Mouse (Mus musculus): Measurements from ENCODE around the gene Tcea3. TPM values are rescaled to one million over a fixed set of nuclear protein-coding genes. Genes with fewer than 3 reads are reported as not detected.

Tcea3 gene
- polyA plus RNA-seq, 1 experiment: 1.8 TPM

DNA sequence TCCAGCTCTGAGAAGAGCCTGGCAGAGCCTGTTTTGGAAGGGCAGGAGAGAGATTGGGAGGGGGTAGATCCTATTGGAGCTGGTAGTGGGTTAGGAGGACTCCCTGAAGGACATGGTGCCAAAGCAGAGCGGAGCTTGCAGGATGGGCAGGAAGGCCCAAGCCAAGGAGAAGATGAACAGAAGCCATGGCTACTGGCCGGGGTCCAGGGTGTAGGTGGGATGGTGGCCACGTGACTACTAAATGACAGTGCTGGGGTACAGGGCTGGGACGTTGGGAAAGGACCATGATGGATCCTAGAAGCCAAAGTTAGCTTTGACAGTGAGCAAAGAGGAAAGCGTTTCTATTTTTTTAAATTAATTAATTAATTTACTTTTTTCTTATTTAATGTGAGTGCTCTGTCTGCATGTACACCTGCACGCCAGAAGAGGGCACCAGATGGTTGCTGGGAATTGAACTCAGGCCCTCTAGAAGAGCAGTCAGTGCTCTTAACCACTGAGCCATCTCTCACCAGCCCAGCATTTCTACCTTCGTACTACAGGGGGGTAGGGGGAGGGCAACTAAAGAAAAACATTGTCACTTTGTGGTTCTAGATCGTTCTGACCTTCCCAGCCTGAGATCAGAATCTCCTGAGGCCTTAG is 5.3 kb upstream of the Tcea3 start:
- no peak for DNase-seq
- Histone ChIP-seq H3K4me3 (ENCODE audit: control insufficient read depth, insufficient read depth, low read length) (no peak overlapping the region), H3K36me3 (ENCODE audit: control insufficient read depth, insufficient read depth, low read length) (no peaks in the 10 kb centered on the region), H3K4me1 (replicated peaks; ENCODE audit: control insufficient read depth, insufficient read depth, low read length) (no peaks in the 10 kb centered on the region), H3K27me3 (ENCODE audit: control insufficient read depth, insufficient read depth, low read length) (peaks cover 17% of the 10 kb centered on the region), H3K27ac (ENCODE audit: control insufficient read depth, insufficient read depth, low read length) (no peak overlapping the region)
- WGBS: 46% methylated on average over 8 of the region's 8 CpGs
- TF ChIP-seq CTCF (IDR thresholded peaks at IDR 0.05; ENCODE audit: borderline replicate concordance, control insufficient read depth, extremely low read depth, insufficient read depth, low read length, poor library complexity) (no peak), POLR2A (IDR thresholded peaks at IDR 0.05; ENCODE audit: control insufficient read depth, extremely low read depth, insufficient read depth, low read length, poor library complexity) (no peak)

DNA sequence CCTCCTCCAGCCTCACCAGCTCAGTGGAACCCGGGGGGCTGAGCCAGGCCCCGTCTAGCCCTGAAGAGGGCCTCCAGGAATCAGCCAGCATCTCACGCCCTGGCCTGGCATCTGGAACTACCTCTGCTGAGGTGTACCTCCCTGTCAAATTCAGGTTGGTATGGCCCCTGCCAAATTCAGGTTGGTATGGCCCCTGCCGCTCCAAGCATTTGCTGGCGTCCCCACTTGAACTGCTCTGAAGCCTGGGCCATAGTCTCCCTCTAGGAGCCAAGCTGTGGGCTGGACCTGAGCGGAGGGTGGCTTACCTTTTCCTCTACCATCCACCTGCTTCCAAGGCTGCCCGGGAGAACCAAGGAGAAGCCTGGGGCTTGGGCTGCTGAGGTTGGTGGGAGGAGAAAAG is 4.8 kb upstream of the Tcea3 start:
- TF ChIP-seq POLR2A (IDR thresholded peaks at IDR 0.05; ENCODE audit: control insufficient read depth, extremely low read depth, insufficient read depth, low read length, poor library complexity): no peak
- TF ChIP-seq CTCF (IDR thresholded peaks at IDR 0.05; ENCODE audit: borderline replicate concordance, control insufficient read depth, extremely low read depth, insufficient read depth, low read length, poor library complexity): no peak
- H3K4me3 ChIP-seq (ENCODE audit: control insufficient read depth, insufficient read depth, low read length): no peak overlapping the region
- no peak overlapping the region for H3K27ac ChIP-seq (ENCODE audit: control insufficient read depth, insufficient read depth, low read length)
- peaks cover 5% of the 10 kb centered on the region; the same call in 1 of the 2 replicates for H3K4me1 ChIP-seq (replicated peaks; ENCODE audit: control insufficient read depth, insufficient read depth, low read length)
- whole genome bisulfite sequencing: 87% methylated on average over 7 of the region's 7 CpGs
- no peaks in the 10 kb centered on the region for H3K36me3 ChIP-seq (ENCODE audit: control insufficient read depth, insufficient read depth, low read length)
- peaks cover 19% of the 10 kb centered on the region for H3K27me3 ChIP-seq (ENCODE audit: control insufficient read depth, insufficient read depth, low read length)
- no peak for DNase-seq

GRCm38 (mm10) chr4:136244208-136244607 is 3.3 kb upstream of the Tcea3 start:
- no peak for TF ChIP-seq POLR2A (IDR thresholded peaks at IDR 0.05; ENCODE audit: control insufficient read depth, extremely low read depth, insufficient read depth, low read length, poor library complexity)
- no peak for TF ChIP-seq CTCF (IDR thresholded peaks at IDR 0.05; ENCODE audit: borderline replicate concordance, control insufficient read depth, extremely low read depth, insufficient read depth, low read length, poor library complexity)
- H3K4me1 ChIP-seq (replicated peaks; ENCODE audit: control insufficient read depth, insufficient read depth, low read length): peaks cover 19% of the 10 kb centered on the region

GRCm38 (mm10) chr4:136245681-136246080 is 1.8 kb upstream of the Tcea3 start:
- WGBS: 60% methylated on average over 5 of the region's 5 CpGs
- H3K27me3 ChIP-seq (ENCODE audit: control insufficient read depth, insufficient read depth, low read length): peaks cover 41% of the 10 kb centered on the region
- no peak overlapping the region for H3K4me3 ChIP-seq (ENCODE audit: control insufficient read depth, insufficient read depth, low read length)
- no peak overlapping the region for H3K27ac ChIP-seq (ENCODE audit: control insufficient read depth, insufficient read depth, low read length)
- H3K36me3 ChIP-seq (ENCODE audit: control insufficient read depth, insufficient read depth, low read length): no peaks in the 10 kb centered on the region
- no peak for TF ChIP-seq CTCF (IDR thresholded peaks at IDR 0.05; ENCODE audit: borderline replicate concordance, control insufficient read depth, extremely low read depth, insufficient read depth, low read length, poor library complexity)
- no peak for TF ChIP-seq POLR2A (IDR thresholded peaks at IDR 0.05; ENCODE audit: control insufficient read depth, extremely low read depth, insufficient read depth, low read length, poor library complexity)
- DNase-seq: no peak
- H3K4me1 ChIP-seq (replicated peaks; ENCODE audit: control insufficient read depth, insufficient read depth, low read length): peaks cover 20% of the 10 kb centered on the region

More at GRCm38 (mm10) chr4:136244208-136244607, 3.3 kb upstream of the Tcea3 start:
- Histone ChIP-seq H3K36me3 (ENCODE audit: control insufficient read depth, insufficient read depth, low read length) (no peaks in the 10 kb centered on the region), H3K27ac (ENCODE audit: control insufficient read depth, insufficient read depth, low read length) (no peak overlapping the region), H3K4me3 (ENCODE audit: control insufficient read depth, insufficient read depth, low read length) (no peak overlapping the region), H3K27me3 (ENCODE audit: control insufficient read depth, insufficient read depth, low read length) (peaks cover 31% of the 10 kb centered on the region)
- WGBS: 85% methylated on average over 7 of the region's 7 CpGs
- DNase-seq: no peak

GRCm38 (mm10) chr4:136246568-136246969 is 960 bp upstream of the Tcea3 start:
- Histone ChIP-seq H3K36me3 (ENCODE audit: control insufficient read depth, insufficient read depth, low read length) (no peaks in the 10 kb centered on the region), H3K27ac (ENCODE audit: control insufficient read depth, insufficient read depth, low read length) (no peak overlapping the region), H3K27me3 (ENCODE audit: control insufficient read depth, insufficient read depth, low read length) (peaks cover 41% of the 10 kb centered on the region), H3K4me3 (ENCODE audit: control insufficient read depth, insufficient read depth, low read length) (no peak overlapping the region), H3K4me1 (replicated peaks; ENCODE audit: control insufficient read depth, insufficient read depth, low read length) (peaks cover 20% of the 10 kb centered on the region)
- 8% methylated on average over 12 of the region's 12 CpGs for WGBS
- TF ChIP-seq POLR2A (IDR thresholded peaks at IDR 0.05; ENCODE audit: control insufficient read depth, extremely low read depth, insufficient read depth, low read length, poor library complexity): no peak
- no peak for TF ChIP-seq CTCF (IDR thresholded peaks at IDR 0.05; ENCODE audit: borderline replicate concordance, control insufficient read depth, extremely low read depth, insufficient read depth, low read length, poor library complexity)
- no peak for DNase-seq

DNA sequence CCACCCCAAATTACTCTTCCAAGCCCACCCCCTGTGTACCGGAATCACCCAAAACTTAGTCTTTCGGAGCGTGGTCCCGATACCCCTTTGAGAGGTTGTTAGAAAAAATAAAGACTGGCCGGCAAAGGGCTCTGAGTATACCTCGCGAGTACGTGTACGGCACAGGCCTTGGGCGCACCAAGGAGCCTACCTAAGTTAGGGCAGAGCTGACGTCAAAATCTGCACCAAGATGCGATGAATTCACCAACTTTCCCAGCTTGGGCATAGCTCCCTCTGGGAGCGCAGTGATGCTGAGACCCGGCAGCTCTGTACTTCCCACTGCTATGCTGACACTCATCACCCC is 172 bp upstream of the Tcea3 start:
- Histone ChIP-seq H3K4me3 (ENCODE audit: control insufficient read depth, insufficient read depth, low read length) (no peak overlapping the region), H3K27me3 (ENCODE audit: control insufficient read depth, insufficient read depth, low read length) (peaks cover 41% of the 10 kb centered on the region), H3K36me3 (ENCODE audit: control insufficient read depth, insufficient read depth, low read length) (no peaks in the 10 kb centered on the region), H3K27ac (ENCODE audit: control insufficient read depth, insufficient read depth, low read length) (no peak overlapping the region), H3K4me1 (replicated peaks; ENCODE audit: control insufficient read depth, insufficient read depth, low read length) (peaks cover 20% of the 10 kb centered on the region)
- WGBS: 10% methylated on average over 14 of the region's 14 CpGs
- TF ChIP-seq CTCF (IDR thresholded peaks at IDR 0.05; ENCODE audit: borderline replicate concordance, control insufficient read depth, extremely low read depth, insufficient read depth, low read length, poor library complexity) (no peak), POLR2A (IDR thresholded peaks at IDR 0.05; ENCODE audit: control insufficient read depth, extremely low read depth, insufficient read depth, low read length, poor library complexity) (no peak)
- DNase-seq: no peak

Data from thymus, adult 2 months (tissue).